Mouse (Mus musculus) kidney, adult 2 months (tissue): ENCODE measurements at regions not wholly inside any gene's neighbourhood (a gene's known extent, or its start where the extent isn't known, plus 50 kb on each side); places are given as distances from the start of the nearest gene placed in this dataset.

ENCODE experiments used
- CTCF ChIP-seq: fragments of 200-500 bp; conservative IDR thresholded peaks from 2 replicates; pipeline ENCODE4 v1.5.1; 2011; ENCODE audit warnings: low read depth, mild to moderate bottlenecking, control low read depth, low read length, moderate library complexity, mixed read lengths; ENCODE audit not compliant: insufficient read depth, insufficient read length
- POLR2A ChIP-seq: fragments of 200-500 bp; IDR thresholded peaks from one replicate; pipeline ENCODE4 v1.6.1; 2011; ENCODE audit warnings: low read depth, low read length, control low read depth

- TF ChIP-seq CTCF (no peak), POLR2A (no peak)
Measured at GRCm38 (mm10) chr17:48610806-48611205, 156.1 kb downstream of the Unc5cl start.
